Mouse (Mus musculus) ZHBTc4 (cell line): ENCODE measurements around the gene Rpl13.

Source experiments
- DNase-seq: peaks from one replicate; pipeline ENCODE4 v3.0.0-alpha.2; 2011; ENCODE audit warnings: low read depth, low spot score

Gene Rpl13

DNA sequence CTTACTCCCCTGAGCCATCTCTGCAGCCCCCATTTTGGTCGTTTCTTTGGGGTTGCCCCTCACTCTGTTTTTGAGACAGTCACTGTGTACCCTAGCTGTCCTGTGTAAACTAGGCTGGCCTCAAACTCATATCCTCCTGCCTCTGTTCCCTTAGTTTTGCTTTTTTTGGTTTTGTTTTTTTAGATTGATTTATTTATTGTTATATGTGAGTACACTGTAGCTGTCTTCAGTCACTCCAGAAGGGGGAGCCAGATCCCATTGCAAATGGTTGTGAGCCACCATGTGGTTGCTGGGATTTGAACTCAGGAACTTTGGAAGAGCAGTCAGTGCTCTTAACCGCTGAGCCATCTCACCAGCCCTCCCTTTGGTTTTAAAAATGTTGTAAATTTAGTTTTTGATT is 4.4 kb downstream of the Rpl13 start:
- peak; percentile 52 for DNase-seq

DNA sequence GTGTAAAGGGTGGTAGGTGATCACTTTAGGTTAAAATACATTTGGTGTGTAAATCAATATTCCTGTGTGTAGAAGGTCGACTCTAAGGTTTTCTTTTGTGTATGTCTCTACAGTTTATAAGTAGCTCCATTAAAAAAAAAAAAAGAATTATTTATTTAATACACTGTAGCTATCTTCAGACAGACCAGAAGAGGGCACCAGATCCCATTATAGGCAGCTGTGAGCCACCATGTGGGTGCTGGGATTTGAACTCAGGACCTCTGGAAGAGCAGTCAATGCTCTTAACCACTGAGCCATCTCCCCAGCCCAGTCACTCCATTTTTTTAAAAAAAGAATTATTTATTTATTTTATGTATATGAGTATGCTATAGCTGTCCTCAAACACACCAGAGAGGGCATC is 5.9 kb downstream of the Rpl13 start:
- DNase-seq, result no peak

DNA sequence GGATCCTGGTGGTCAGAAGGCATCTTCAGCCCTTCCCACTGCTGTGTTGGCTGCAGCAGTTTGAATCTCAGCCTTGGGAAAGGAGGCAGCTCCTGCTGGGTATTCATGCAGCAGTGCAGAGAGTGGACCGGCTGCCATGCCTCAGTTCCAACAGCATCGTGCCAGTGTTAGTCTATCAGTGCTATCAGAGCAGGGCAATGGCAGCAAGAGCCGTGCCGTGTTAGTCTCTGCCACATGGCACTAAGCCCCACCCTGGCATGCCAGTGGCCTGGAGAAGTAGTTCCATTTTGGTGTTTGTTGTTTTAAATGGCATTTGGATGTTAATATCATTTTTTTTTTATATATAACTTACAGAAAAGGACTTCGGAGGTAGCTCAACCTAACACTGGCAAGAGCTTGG is 6.8 kb downstream of the Rpl13 start:
- no peak for DNase-seq

DNA sequence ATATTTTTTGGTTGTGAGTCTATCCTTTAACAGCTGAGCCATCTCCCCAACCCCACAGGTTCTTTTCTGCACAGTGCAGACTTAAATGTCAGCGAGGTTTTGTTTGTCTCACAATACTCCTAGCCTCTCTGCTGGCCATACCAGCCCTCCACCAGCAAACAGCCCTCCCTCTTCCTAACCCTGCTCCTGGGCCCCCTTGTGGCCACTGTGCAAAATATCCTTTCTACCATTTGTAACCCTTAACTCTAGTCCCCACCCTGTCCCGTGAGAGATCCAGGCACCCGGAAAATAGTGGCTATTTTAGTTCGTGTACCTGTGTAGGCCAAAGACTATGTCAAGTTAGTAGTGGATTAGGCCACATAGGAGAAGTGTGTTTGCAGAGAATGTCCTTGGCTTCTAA is 8.5 kb downstream of the Rpl13 start:
- peak; percentile 90 for DNase-seq

DNA sequence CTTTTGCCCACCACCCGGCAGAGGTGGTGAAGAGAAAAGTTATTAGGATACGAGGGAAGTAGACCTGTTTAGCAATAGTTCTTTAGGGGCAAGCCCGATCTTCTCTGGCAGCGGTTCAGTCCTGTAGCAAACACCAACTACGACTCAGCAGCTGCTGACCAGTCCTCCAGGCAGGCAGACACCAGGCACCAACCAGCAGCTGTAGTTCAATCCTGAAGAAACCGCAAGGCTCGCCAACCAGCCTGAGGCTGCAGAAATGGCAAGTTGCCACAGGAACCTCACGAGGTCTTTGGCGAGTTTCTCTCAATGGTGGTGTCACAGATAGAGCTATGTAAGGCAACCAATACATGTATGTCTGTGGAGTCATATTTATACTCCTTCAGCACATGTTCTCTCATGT is 10.7 kb downstream of the Rpl13 start:
- no peak for DNase-seq

DNA sequence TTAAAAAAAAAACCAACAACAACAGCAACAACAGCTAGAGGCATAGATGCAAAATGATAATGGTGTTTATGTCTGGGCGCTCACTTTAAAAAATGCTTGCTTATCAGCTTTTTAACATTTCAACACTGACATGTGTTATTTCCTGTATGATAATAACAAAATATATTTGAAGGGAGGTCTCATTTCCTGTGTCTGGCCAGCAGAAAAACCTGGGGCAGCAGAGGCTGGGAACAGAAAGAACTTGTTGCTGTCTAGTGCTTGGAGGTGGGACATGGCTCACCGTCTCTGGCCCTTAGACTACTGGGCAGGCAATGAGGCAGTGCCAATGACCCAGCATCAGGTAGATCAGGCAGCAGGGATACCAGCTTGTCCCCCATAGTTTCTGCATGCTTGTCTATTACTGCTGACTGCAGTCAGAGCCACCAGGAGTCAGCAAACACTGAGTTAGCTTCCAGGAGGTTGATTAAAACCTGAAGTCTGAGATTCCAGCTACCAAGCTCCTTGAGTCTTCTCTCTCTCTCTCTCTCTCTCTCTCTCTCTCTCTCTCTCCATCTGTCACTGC is 11.8 kb downstream of the Rpl13 start:
- no peak for DNase-seq

DNA sequence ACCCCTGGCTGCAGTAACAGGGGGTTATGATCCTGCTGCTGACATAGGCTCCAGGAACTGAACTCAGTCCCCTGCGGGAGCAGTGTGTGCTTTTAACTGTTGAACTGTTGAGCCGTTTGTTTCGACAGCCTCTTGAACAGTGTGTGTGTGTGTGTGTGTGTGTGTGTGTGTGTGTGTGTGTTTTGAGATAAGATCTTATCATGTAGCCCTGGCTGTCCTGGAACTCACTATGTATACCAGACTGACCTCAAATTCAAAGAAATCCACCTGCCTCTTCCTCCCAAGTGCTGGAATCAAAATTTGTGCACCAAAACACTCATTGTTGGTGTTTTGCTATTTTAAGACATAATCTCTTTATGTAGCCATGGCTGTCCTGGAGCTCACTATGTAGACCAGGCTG is 12.5 kb downstream of the Rpl13 start:
- no peak for DNase-seq

DNA sequence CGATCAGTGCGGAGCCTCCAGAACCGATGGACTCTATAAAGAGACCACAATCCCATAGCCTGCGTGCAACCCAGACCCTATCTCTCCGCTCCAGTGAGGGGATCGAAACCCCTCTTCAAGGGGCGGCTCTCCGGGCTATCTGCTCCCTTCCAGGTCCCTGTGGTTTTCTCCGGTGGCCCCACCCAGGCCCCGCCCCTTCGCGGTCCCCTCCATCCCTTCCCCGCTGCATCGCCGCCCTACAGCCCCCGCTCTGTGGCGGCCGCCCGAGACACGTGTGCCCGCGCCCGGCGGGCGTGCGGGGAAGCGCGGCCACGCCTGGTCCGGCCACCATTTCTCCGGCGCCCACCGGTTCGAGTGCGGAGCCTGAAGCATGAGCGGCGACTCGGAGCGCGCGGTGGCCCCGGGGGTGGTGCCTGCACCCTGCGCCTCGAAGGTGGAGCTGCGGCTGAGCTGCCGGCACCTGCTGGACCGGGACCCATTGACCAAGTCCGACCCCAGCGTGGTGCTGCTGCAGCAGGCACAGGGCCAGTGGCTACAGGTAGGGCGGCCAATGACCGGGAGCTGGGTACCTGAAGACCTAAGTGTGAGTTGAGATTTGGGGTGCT is 15.1 kb downstream of the Rpl13 start, which contains the start of gene Cpne7:
Cpne7 (plus strand) TSS at position 248 of the 605 bp plus-strand sequence.
- peak; percentile 33 for DNase-seq

DNA sequence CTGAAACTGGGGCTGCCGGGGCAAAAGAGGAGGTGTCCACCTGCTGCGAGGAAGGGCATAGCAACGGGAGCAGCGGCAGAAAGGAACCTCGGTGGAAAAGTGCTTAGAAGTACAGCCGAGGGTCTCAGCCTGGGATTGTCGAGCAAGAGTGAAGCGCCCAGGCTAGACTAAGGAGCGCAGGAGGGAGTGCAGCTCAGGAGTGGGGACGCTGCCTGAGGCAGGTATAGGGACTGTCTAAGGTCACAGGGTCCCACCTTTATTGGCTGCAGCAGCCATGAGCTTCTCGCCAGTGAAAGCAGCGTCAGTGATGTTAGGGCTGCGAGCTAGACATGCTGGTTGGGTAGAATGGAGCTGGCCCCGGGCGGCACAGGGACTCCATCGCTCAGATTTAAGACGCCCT is 15.6 kb downstream of the Rpl13 start:
- DNase-seq, result peak; percentile 33

DNA sequence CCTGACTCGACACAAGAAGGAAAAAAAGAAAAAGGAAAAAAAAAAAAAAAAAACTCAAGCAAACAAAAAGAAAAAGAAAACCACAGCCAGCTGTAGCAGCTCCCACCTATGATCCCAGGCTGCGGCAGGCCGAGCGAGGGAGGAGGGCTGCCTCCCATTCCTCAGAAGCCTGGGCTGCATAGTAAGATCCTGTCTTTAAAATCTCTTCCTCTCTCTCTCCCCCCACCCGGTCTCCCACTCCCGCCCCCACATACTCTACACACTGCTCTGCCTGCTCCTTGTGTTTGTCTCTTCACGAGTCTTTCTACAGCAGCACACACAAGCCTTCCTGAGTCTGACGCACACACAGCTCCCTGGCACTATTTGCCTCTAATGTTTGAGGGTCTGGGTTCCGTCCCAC is 19.9 kb downstream of the Rpl13 start:
- no peak for DNase-seq

DNA sequence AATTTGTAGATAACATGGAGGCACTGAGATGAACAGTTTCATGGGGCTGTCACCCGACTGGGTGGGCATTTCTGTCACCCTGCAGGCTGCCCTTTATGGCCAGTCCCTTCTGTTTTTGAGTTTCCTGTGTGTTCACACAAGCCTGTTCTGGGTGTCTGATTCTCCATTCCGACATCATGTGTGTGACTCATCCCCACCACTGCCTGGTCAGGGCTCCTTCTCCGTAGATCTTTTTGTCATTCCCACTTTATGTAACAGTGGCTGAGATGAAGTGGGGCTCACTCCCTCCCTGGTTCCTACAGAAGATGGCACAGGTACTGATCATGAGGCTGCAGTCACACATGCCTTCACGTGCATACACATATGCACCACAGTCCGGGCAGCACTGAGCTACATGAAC is 20.5 kb downstream of the Rpl13 start:
- DNase-seq, result no peak

DNA sequence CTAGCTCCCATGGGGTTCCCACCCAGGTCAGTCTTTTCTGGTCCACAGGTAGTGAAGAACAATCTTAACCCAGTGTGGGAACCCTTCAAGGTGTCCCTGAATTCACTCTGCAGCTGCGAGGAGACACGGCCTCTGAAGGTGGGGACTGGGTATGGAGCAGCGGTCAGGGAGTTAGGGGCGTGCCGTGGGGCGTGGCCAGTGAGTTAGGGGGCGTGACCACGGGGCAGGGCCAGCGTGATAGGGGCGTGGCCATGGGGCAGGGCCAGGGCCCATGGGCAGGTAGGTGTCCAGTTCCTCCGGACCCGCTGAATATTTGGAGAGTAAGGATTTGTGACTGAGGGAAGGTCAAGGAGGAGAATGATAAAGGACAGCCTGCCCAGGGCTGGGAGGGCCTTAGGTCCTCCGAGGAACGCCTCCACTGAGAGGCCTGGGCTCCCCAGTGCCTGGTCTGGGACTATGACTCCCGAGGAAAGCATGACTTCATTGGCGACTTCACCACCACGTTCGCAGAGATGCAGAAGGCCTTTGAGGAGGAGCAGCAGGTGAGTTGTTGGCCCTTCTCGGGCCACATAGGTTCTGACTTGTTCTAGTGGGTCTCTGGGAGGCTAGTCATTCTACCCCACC is 24.2 kb downstream of the Rpl13 start:
- peak; percentile 75 for DNase-seq

DNA sequence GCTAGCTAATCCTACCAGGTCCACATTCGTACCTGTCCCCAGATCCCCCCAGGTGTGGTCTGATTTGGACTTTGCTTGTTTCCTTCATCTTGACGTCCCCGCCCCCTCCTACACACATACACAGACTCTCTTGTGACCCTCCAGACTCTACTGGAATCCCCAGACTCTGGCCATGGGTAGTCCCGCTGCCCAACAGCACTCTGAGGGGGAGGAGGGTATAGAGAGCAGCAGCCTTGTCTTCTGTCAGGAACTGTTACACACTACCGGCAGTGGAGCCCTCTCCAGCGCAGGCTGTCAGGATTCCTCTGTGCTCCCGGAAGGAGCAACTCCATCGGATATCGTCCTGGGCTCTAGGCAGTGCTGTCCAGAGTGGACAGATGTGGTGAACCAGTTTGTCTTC is 28.9 kb downstream of the Rpl13 start:
- DNase-seq, result no peak

DNA sequence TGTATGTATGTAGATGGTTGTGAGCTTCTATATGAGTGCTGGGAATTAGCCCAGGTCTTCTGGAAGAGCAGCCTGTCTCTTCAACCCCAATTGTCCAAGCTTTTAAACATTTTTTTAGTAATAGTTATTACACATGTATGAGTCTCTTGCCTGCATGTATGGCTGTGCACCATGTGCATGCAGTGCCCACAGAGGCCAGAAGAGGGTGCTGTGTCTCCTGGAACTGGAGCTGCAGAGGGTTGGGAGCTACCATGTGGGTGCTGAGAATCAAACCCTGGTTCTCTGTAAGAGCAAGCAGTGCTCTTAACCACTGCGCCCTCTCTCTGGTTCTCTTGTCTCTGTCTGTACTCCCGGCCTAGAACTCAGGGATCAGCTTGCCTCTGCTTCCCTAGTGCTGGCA is 30.8 kb downstream of the Rpl13 start:
- DNase-seq, result peak; percentile 38

DNA sequence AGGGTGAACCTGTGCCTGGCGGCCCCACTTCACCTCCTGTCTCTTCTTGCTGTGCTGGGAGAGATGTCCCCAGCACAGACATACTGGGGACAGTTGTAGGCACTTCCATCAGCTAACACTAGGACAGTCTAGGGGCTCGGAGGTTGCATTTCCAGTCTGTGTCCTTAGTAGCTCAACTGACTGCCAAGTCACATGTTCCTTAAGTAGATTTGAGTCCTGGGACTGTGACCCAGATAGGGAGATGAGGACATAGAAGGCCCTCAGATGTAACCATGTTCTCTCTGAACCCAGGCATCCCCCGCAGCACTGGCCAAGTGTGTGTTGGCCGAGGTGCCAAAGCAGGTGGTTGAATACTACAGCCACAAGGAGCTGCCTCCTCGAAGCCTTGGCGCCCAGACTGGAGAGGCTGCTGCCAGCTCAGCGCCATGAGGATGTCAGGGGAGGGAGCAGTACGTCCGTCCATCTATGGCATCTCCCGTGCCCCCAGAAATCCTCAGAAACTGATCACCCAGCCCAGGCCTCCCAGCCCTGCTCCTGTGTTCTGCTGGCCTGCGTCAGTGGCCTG is 32.1 kb downstream of the Rpl13 start:
- DNase-seq, result no peak

DNA sequence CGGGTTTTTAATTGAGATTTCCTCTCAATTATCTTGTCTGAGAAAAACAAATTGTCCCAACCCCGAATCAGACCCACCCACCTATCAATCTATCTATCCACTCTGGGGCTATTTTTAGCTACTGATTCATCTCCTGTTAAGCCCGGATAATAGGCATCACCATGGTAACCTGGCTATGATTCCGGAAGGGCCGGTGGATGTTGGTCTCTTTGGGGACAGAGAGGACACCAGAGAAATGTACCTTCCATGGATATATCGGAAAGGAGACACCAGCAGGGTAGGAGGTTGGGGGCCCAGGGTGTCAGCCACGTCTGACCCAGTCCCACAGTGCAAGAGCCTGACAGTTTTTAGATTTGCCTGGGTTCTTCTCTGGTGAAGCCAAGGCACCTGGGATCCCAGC is 33.3 kb downstream of the Rpl13 start:
- DNase-seq, result no peak

DNA sequence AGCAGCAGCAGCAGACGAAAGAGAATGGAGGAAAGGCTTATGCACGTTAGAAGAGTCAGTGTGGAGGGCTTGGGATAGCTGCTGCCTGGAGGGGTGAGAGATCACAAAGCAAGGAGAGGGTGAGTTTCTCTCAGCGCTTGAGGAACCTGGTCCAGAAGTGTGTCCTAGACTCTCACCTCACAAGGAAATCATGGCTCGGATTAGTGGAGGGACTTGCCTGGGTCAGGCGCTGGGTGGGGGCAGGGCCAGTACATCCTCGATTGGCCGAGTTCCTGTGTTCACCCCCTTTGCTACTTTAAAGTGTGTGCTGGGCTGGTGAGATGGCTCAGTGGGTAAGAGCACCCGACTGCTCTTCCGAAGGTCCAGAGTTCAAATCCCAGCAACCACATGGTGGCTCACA is 33.7 kb downstream of the Rpl13 start:
- no peak for DNase-seq

DNA sequence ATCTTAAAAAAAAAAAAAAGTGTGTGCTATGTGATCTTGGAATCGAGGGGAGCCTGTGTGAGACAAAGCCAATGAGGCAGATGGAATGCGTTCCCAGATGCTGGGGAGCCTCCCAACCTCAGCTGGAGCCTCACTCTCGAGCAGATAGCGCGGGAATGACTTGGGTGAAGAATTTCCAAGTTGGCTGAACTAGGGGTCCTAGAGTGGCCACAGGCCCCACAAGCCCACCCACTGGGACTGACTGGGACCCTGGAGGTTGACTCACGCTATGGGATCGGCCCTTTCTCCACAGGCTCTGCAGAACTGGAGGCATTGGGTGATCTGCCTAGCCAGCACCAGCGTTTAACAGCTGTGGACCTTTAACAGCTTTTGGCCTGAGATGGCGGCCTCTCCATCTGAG is 34.1 kb downstream of the Rpl13 start:
- DNase-seq, result no peak

DNA sequence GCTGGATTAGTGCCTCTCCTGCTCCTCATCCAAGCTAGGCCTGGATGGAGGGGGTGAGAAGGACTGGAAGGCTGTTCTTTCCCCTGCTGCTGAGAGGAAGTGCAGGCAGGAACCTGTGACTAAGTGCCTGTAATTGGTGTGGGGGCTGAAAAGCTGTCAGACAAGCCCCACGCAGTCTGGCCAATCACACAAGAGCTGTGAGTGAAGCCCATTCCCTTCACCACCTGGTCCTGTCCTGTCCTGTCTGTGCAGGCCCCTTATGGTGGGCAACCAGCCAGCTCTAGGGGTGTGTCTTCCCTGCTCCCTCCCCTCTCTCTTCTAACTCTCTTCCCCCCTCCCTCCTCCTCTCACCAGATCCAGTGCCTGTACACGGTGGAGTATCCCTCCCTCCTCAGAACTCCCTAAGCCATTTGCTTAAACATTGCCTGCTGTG is 35.5 kb downstream of the Rpl13 start:
- no peak for DNase-seq

DNA sequence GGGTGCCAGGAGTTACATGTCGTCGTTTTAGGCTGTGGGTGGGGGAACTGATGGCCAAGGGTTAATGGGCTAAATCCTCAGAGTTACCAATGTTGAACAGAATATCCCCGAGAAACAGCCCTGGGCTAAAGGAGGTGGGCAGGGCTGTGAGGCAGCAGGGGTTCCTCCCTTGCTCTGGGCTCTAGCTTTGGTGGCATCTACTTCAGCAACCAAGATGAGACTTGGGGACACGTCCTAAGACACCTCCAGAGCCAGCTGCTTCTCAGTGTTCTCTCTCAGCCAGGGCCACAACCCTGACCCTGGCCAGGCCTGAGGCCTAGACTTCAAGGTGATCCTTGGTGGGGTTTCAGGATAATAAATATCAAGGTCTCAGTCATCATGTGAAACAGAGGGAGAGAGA is 36.6 kb downstream of the Rpl13 start:
- DNase-seq, result no peak

DNA sequence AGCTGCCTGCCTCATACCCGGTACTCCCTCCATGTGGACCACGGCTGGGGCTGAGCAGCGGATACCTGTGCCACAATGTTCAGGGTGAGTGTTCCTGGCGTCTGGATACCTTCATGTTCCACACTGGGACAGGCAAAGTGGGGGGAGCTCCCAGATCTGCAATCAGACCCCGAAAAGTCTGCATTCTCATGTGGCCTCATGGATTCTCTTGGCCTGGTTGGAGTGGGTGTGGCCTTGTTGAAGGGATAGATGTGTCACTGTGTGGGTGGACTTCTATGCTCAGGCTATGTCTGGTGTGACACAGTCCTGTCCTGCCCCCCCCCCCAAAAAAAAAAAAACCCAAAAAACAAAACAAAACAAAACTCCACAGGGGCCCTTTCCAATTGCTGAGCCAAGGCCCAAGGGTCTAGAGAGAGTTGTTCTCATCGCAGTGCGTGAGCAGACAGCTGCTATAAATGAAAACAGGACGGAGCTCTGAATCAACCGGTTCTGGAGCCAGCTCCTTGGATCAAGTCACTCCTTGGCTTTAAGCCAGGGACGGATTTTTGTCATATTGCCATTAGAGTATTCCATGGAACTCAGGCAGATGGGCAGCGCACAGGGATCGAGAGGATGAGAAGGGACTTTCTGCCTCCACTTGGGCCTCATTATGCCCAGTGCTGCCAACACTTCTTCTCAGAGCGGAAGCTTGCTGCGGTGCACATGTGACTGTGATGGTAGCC is 39.8 kb downstream of the Rpl13 start:
- DNase-seq, result no peak

DNA sequence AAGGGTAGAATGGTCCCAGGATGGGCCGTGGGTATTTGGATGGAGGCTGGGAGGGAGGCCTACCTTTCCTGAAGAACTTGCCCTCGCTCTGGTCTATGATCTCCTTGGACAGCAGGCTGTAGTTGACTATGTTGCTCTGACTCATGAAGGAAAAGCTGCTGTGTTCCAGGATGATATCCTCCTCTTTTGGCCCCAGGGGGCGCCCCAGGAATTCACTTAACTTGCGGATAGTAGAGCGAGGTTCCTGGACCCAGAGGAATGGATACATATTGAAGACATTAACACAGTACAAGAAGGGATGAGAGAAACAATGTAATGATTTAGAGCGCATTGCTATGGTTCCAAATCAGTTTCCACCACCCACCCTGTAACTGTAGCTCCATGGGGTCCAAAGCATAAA is 43.1 kb downstream of the Rpl13 start:
- peak; percentile 53 for DNase-seq

DNA sequence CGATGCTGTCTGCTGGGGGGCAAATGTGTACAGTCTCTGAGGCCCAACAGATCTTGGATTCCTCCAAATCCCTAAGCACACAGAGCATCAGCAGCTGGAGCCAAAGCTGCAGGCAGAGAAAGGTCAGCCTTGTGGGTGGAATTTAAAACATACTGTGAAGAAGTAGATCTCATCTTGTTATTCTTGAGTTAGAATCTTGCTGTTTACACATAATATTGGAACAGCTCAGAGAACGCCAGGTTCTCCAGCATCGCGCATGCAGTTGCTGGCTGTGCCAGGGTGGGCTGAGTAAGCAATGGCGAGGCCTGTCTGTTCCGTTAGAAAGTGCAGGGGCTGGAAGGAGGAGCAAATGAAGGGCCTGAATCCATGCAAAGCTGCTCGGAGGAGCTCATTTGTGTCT is 44.2 kb downstream of the Rpl13 start:
- DNase-seq, result no peak
